Mouse (Mus musculus) heart, embryonic 12.5 days (tissue): Measurements from ENCODE around the gene Traip. TPM values are rescaled to one million over a fixed set of nuclear protein-coding genes. Genes with fewer than 3 reads are reported as not detected.

Experiments used
- ATAC-seq: fragments of 200-750 bp; cut with Nextera tagmentation; 2 replicates; pipeline ENCODE4 v1.8.0; 2017; ENCODE audit warnings: moderate TSS enrichment, moderate library complexity; ENCODE audit not compliant: insufficient number of reproducible peaks, low FRiP score
- H3K27ac ChIP-seq: fragments of 300-500 bp; sonication (generic); 2 replicates; pipeline ENCODE4 v1.5.1; 2016; ENCODE audit warnings: mild to moderate bottlenecking, moderate library complexity; ENCODE audit not compliant: poor library complexity, severe bottlenecking
- H3K27me3 ChIP-seq: fragments of 300-500 bp; sonication (generic); replicated peaks from 2 replicates; pipeline ENCODE4 v1.6.1; 2016; ENCODE audit warnings: mild to moderate bottlenecking, moderate library complexity
- H3K36me3 ChIP-seq: fragments of 300-500 bp; sonication (generic); 2 replicates; pipeline ENCODE4 v1.6.1; 2016; ENCODE audit warnings: mild to moderate bottlenecking, moderate library complexity
- H3K4me1 ChIP-seq: fragments of 300-500 bp; sonication (generic); replicated peaks from 2 replicates; pipeline ENCODE4 v1.6.1; 2016; ENCODE audit warnings: mild to moderate bottlenecking
- H3K4me2 ChIP-seq: fragments of 300-500 bp; sonication (generic); 2 replicates; pipeline ENCODE4 v1.6.1; 2016; ENCODE audit warnings: mild to moderate bottlenecking, moderate library complexity
- H3K4me3 ChIP-seq: fragments of 300-500 bp; sonication (generic); 2 replicates; pipeline ENCODE4 v1.5.1; 2016; ENCODE audit warnings: mild to moderate bottlenecking
- H3K9ac ChIP-seq: fragments of 300-500 bp; sonication (generic); 2 replicates; pipeline ENCODE4 v1.6.1; 2016; ENCODE audit warnings: mild to moderate bottlenecking, moderate library complexity
- H3K9me3 ChIP-seq: fragments of 300-500 bp; sonication (generic); replicated peaks from 2 replicates; pipeline ENCODE4 v1.6.1; 2016; ENCODE audit warnings: mild to moderate bottlenecking, moderate library complexity
- WGBS: fragments of 180-500 bp; shearing (Covaris S2); methylation state at CpG from one replicate; pipeline ENCODE4 v1.1.7; 2016; 5-methylcytosine and 5-hydroxymethylcytosine counted together
- polyA plus RNA-seq: library from polyadenylated mRNA; unstranded; fragments of >200 nt; fragmentation: Nextera tagmentation; extraction: Ambion mirVana; gene quantifications from 2 replicates; pipeline ENCODE4 v1.2.1, GENCODE M21; 2016

The Traip gene
- polyA plus RNA-seq, 1 experiment from 2014 or later, result 12.4 TPM

- 68% methylated on average over 16 of the region's 16 CpGs for WGBS
- H3K4me1 ChIP-seq, result peaks cover 29% of the 10 kb centered on the region
- ATAC-seq, result no peak
Measured at GRCm38 (mm10) chr9:107914764-107915420, 35.0 kb upstream of the Traip start.

DNA sequence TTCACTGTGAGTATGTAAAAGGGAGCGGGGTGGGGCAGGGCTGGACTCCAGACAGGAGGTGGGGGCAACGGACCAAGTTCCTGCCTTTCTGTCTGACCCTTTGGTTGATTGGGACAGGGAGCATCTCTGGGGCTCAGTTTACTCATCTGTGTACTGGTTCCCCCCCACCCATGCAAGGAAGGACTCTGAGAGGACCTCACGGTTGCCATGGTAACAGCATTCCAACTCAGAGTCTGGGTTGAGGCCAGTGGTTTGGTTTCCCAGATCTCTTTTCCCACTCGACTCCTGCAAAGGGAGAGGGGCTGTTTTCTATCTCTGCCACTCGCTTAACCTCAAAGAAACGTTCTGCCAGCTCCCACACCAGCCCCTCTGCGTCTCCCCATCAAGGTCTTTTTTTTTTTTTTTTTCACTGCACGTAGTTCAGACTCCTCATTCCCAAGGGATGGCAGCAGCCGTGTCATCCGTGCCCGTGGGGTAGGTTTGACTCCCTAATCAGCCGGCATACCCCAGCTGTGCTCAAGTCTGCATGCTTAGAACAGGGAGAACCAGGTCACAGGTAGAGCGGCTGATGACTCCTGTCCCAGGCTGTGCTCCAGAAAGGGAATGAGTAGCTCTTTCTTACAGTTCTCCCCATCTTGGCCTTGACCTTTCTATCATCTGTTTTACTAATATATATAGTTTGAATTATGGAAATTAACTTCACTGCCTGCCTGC, 31.9 kb upstream of the Traip start:
- Histone ChIP-seq H3K4me1 (peaks cover 17% of the 10 kb centered on the region), H3K4me3 (no peak overlapping the region), H3K9me3 (no peaks in the 10 kb centered on the region), H3K36me3 (no peaks in the 10 kb centered on the region), H3K9ac (no peak overlapping the region), H3K4me2 (no peak overlapping the region), H3K27ac (no peak overlapping the region), H3K27me3 (peaks cover 39% of the 10 kb centered on the region)
- ATAC-seq, result no peak
- WGBS, result 31% methylated on average over 13 of the region's 13 CpGs

More at GRCm38 (mm10) chr9:107914764-107915420, 35.0 kb upstream of the Traip start:
- Histone ChIP-seq H3K4me3 (no peak overlapping the region), H3K9me3 (no peaks in the 10 kb centered on the region), H3K9ac (no peak overlapping the region), H3K36me3 (no peaks in the 10 kb centered on the region), H3K4me2 (no peak overlapping the region), H3K27me3 (peaks cover 44% of the 10 kb centered on the region), H3K27ac (no peak overlapping the region)

DNA sequence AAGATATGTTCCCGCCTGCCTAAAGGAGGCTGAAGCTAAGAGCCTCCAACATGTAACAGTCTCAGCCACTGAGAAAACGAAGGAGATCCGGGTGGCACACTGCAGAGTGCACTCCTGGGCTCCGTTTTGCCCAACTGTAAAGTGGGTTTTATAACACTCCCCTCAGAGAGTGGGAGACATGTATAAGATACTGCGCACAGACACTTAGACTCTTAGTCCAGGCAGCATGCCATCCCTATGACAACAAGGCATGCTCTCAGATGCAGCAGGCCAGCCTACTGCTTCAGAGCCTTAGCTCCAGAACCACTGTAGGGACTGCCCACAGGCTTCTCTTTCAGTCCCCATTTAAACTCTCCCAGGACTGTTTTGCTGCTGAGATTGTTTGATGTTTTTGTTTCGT, 31.1 kb upstream of the Traip start:
- no peak overlapping the region for H3K9ac ChIP-seq
- H3K27ac ChIP-seq, result no peak overlapping the region
- H3K4me1 ChIP-seq, result peaks cover 22% of the 10 kb centered on the region
- no peak overlapping the region for H3K4me2 ChIP-seq
- 67% methylated on average over 6 of the region's 6 CpGs for WGBS
- no peaks in the 10 kb centered on the region for H3K36me3 ChIP-seq
- H3K9me3 ChIP-seq, result no peaks in the 10 kb centered on the region
- peaks cover 39% of the 10 kb centered on the region for H3K27me3 ChIP-seq
- H3K4me3 ChIP-seq, result no peak overlapping the region
- no peak for ATAC-seq

- Histone ChIP-seq H3K9me3 (no peaks in the 10 kb centered on the region), H3K27me3 (peaks cover 34% of the 10 kb centered on the region), H3K4me1 (peaks cover 27% of the 10 kb centered on the region), H3K36me3 (no peaks in the 10 kb centered on the region), H3K9ac (no peak overlapping the region), H3K4me3 (no peak overlapping the region), H3K27ac (no peak overlapping the region), H3K4me2 (no peak overlapping the region)
- no peak for ATAC-seq
- WGBS, result 73% methylated on average over 5 of the region's 5 CpGs
Measured at GRCm38 (mm10) chr9:107919441-107919840, 30.5 kb upstream of the Traip start.

- Histone ChIP-seq H3K27ac (no peak overlapping the region), H3K9me3 (no peaks in the 10 kb centered on the region), H3K36me3 (no peaks in the 10 kb centered on the region), H3K4me1 (peaks cover 48% of the 10 kb centered on the region), H3K9ac (no peak overlapping the region), H3K27me3 (no peaks in the 10 kb centered on the region), H3K4me2 (no peak overlapping the region), H3K4me3 (no peak overlapping the region)
- 0 out of 2 replicates have a peak, but pooled peaks have one; percentile 41 for ATAC-seq
- 31% methylated on average over 7 of the region's 7 CpGs for WGBS
Measured at GRCm38 (mm10) chr9:107923021-107923420, 26.9 kb upstream of the Traip start.

GRCm38 (mm10) chr9:107923956-107924355, 26.0 kb upstream of the Traip start:
- no peaks in the 10 kb centered on the region for H3K9me3 ChIP-seq
- no peak overlapping the region for H3K27ac ChIP-seq
- no peak overlapping the region for H3K9ac ChIP-seq
- H3K27me3 ChIP-seq, result no peaks in the 10 kb centered on the region
- peaks cover 49% of the 10 kb centered on the region for H3K4me1 ChIP-seq
- 25% methylated on average over 6 of the region's 6 CpGs for WGBS
- H3K36me3 ChIP-seq, result no peaks in the 10 kb centered on the region
- H3K4me3 ChIP-seq, result no peak overlapping the region
- 0 out of 2 replicates have a peak overlapping the region, but pooled peaks have one; percentile 17 for H3K4me2 ChIP-seq
- no peak for ATAC-seq

DNA sequence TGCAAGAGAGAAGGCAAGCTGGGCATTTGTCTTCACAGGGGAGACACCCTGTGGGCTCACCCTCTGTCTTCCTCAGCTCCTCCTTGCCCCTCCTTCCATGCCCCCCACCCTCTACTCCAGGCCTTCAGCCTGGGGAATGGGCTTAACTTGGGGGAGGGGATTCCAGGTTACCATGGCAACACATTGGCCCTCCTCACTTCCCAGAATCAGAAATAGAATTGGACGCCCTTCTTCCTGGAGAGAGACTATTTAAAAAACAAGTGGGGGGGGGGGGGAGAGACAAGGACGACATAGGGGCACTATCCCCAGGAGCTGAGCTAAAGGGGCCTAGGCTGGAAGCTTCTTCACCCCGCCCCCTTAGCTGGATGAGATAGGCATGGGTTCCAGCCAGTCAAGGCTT, 24.7 kb upstream of the Traip start:
- no peak overlapping the region for H3K4me3 ChIP-seq
- no peak for ATAC-seq

GRCm38 (mm10) chr9:107926920-107927420, 23.0 kb upstream of the Traip start:
- no peaks in the 10 kb centered on the region for H3K36me3 ChIP-seq
- WGBS, result 16% methylated on average over 9 of the region's 9 CpGs
- H3K27ac ChIP-seq, result no peak overlapping the region
- peak overlapping the region; percentile 11 for H3K4me2 ChIP-seq
- H3K9me3 ChIP-seq, result no peaks in the 10 kb centered on the region
- H3K4me3 ChIP-seq, result no peak overlapping the region
- H3K27me3 ChIP-seq, result 0 out of 2 replicates have a peak, but pooled peaks cover 4% of the 10 kb centered on the region
- peaks cover 50% of the 10 kb centered on the region for H3K4me1 ChIP-seq
- ATAC-seq, result peak; percentile 5; the same call in 1 of the 2 replicates
- no peak overlapping the region for H3K9ac ChIP-seq

More for the DNA sequence above, 24.7 kb upstream of the Traip start:
- Histone ChIP-seq H3K9ac (no peak overlapping the region), H3K9me3 (no peaks in the 10 kb centered on the region), H3K4me1 (peaks cover 50% of the 10 kb centered on the region), H3K4me2 (no peak overlapping the region), H3K27ac (no peak overlapping the region), H3K36me3 (no peaks in the 10 kb centered on the region), H3K27me3 (0 out of 2 replicates have a peak, but pooled peaks cover under 1% of the 10 kb centered on the region)
- WGBS, result 34% methylated on average over 3 of the region's 3 CpGs

DNA sequence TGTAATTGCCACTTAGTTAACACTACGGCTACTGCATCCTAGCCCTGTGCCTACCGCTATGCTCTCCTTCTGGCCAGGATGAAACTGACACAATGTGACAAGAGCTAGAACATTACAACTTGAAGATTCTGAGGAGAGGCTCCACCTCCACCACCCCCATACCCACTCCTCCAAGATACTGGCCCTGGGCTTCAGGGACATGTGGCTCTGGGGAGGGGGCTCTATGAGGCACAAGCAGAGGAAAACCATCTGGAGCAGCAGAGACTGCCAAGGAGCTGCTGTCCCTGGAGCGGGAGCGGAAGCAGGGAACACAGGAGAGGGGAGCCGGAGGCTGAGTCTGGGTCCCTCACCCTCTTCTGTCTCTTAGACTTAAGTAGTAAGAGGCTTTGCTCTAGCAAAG, 22.2 kb upstream of the Traip start:
- 0 out of 2 replicates have a peak, but pooled peaks cover 4% of the 10 kb centered on the region for H3K27me3 ChIP-seq
- H3K4me1 ChIP-seq, result peaks cover 50% of the 10 kb centered on the region
- 58% methylated on average over 5 of the region's 5 CpGs for WGBS
- H3K4me2 ChIP-seq, result no peak overlapping the region
- H3K4me3 ChIP-seq, result no peak overlapping the region
- no peak overlapping the region for H3K27ac ChIP-seq
- H3K9me3 ChIP-seq, result no peaks in the 10 kb centered on the region
- no peaks in the 10 kb centered on the region for H3K36me3 ChIP-seq
- no peak overlapping the region for H3K9ac ChIP-seq
- no peak for ATAC-seq

DNA sequence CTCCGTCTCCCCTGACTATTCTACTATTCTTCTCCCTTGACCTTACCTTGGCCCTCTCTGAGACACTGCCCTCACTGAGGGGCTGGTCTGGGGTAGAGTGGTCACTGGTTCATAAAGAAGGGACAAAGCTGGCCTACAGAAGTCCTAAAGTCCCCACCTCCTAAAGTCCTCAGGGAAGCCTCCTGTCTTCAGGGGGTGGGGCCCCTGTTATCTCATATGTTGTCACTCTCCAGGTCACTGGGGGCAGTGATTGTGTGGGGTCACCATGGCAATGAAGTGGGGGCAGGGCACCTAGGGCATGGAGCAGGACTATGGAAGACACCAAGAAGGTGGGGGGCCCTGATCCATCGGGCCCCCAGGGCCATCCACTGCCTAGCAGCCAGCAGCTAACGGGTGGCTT, 21.8 kb upstream of the Traip start, which contains the start of gene Actl11:
TSS of gene Actl11 (plus strand) at position 301 of the 400 bp plus-strand sequence.
- no peak within 1 kb of the TSS for H3K9ac ChIP-seq
- no peaks in the 10 kb centered on the region for H3K36me3 ChIP-seq
- H3K4me1 ChIP-seq, result peaks cover 49% of the 10 kb centered on the region
- no peak within 1 kb of the TSS for H3K4me3 ChIP-seq
- H3K27me3 ChIP-seq, result 0 out of 2 replicates have a peak, but pooled peaks cover 5% of the 10 kb centered on the region
- no peak for ATAC-seq
- no peak within 1 kb of the TSS for H3K27ac ChIP-seq
- WGBS, result 64% methylated on average over 3 of the region's 3 CpGs
- H3K4me2 ChIP-seq, result no peak within 1 kb of the TSS
- H3K9me3 ChIP-seq, result no peaks in the 10 kb centered on the region

- H3K4me3 ChIP-seq, result no peak overlapping the region
- no peak for ATAC-seq
- H3K9ac ChIP-seq, result no peak overlapping the region
- 73% methylated on average over 4 of the region's 4 CpGs for WGBS
- H3K27me3 ChIP-seq, result peaks cover 43% of the 10 kb centered on the region
- H3K4me2 ChIP-seq, result no peak overlapping the region
- H3K4me1 ChIP-seq, result peaks cover 33% of the 10 kb centered on the region
- no peaks in the 10 kb centered on the region for H3K36me3 ChIP-seq
- H3K9me3 ChIP-seq, result no peaks in the 10 kb centered on the region
- no peak overlapping the region for H3K27ac ChIP-seq
Measured at GRCm38 (mm10) chr9:107932221-107932620, 17.7 kb upstream of the Traip start.
